Mouse (Mus musculus) intestine, embryonic 16.5 days (tissue): Measurements from ENCODE around the gene Efcab5. TPM values are rescaled to one million over a fixed set of nuclear protein-coding genes. Genes with fewer than 3 reads are reported as not detected.
"Not testable (repeated sequence)": the region's sequence is repeated elsewhere in the genome, so short reads cannot be mapped to it uniquely, and the experiment has no call there.

Experiments used
- ATAC-seq: fragments of 200-750 bp; cut with Nextera tagmentation; 2 replicates; pipeline ENCODE4 v1.8.0; 2017; ENCODE audit warnings: moderate TSS enrichment, moderate library complexity
- H3K27ac ChIP-seq: fragments of 300-500 bp; sonication (generic); 2 replicates; pipeline ENCODE4 v1.5.1; 2014; ENCODE audit warnings: mild to moderate bottlenecking, low read length
- H3K27me3 ChIP-seq: fragments of 300-500 bp; sonication (generic); replicated peaks from 2 replicates; pipeline ENCODE4 v1.6.1; 2014; ENCODE audit warnings: low read length, control low read depth, mixed read lengths; ENCODE audit not compliant: control insufficient read depth, insufficient read depth
- H3K36me3 ChIP-seq: fragments of 300-500 bp; sonication (generic); 2 replicates; pipeline ENCODE4 v1.6.1; 2014; ENCODE audit warnings: low read length, control low read depth; ENCODE audit not compliant: control insufficient read depth, insufficient read depth
- H3K4me1 ChIP-seq: fragments of 300-500 bp; sonication (generic); 2 replicates; pipeline ENCODE4 v1.6.1; 2014; ENCODE audit warnings: low read length, control low read depth, mixed read lengths; ENCODE audit not compliant: control insufficient read depth, insufficient read depth
- H3K4me2 ChIP-seq: fragments of 300-500 bp; sonication (generic); 2 replicates; pipeline ENCODE4 v1.6.1; 2014; ENCODE audit warnings: low read depth, low read length, control low read depth
- H3K4me3 ChIP-seq: fragments of 300-500 bp; sonication (generic); 2 replicates; pipeline ENCODE4 v1.5.1; 2014; ENCODE audit warnings: mild to moderate bottlenecking, low read length
- H3K9ac ChIP-seq: fragments of 300-500 bp; sonication (generic); 2 replicates; pipeline ENCODE4 v1.6.1; 2014; ENCODE audit warnings: low read depth, low read length
- H3K9me3 ChIP-seq: fragments of 300-500 bp; sonication (generic); 2 replicates; pipeline ENCODE4 v1.6.1; 2016; ENCODE audit warnings: low read length, control low read depth; ENCODE audit not compliant: control insufficient read depth
- WGBS: fragments of 180-500 bp; shearing (Covaris S2); extraction: QIAGEN DNeasy Blood & Tissue Kit; methylation state at CpG from one replicate; pipeline ENCODE4 v1.1.7; 2014; 5-methylcytosine and 5-hydroxymethylcytosine counted together
- polyA plus RNA-seq: library from polyadenylated mRNA; unstranded; fragments of >200 nt; fragmentation: Nextera tagmentation; extraction: Ambion mirVana; gene quantifications from 2 replicates; pipeline ENCODE4 v1.2.1, GENCODE M21; 2015

Gene Efcab5
- polyA plus RNA-seq, 1 experiment from 2014 or later = 0.37 TPM

DNA sequence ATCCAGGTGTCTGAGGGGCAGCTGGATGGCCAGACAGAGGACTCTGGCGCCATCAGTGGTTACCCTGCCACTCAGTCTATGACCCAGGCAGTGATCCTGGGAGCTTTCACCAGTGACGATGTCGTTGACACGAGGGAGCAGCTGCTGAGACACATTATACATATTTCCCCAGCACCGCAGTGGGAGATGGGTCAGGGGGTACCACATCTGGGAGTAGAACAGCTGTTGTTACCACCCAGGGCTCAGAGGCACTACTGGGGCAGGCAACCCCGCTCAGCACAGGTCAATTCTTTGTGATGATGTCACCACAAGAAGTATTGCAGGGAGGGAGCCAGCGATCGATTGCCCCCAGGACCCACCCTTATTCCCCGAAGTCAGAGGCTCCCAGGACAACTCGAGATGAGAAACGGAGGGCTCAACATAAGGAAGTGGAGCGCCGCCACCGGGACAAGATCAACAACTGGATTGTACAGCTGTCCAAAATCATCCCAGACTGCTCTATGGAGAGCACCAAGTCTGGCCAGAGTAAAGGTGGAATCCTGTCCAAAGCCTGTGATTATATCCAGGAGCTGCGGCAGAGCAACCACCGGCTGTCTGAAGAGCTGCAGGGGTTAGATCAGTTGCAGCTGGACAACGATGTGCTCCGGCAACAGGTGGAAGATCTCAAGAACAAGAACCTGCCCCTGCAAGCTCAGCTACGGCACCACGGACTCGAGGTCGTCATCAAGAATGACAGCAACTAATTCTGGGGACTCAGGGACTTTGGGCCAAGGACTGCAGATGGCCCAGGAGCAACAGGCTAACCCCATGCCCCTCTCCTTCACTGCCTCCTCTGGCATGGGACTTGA, 38.8 kb downstream of the Efcab5 start:
- H3K27me3 ChIP-seq, H3K36me3 ChIP-seq, H3K9me3 ChIP-seq, H3K4me2 ChIP-seq, ATAC-seq, H3K9ac ChIP-seq, H3K4me1 ChIP-seq, H3K27ac ChIP-seq, H3K4me3 ChIP-seq: not testable (repeated sequence)
- 55% methylated on average over 20 of the region's 22 CpGs for WGBS

DNA sequence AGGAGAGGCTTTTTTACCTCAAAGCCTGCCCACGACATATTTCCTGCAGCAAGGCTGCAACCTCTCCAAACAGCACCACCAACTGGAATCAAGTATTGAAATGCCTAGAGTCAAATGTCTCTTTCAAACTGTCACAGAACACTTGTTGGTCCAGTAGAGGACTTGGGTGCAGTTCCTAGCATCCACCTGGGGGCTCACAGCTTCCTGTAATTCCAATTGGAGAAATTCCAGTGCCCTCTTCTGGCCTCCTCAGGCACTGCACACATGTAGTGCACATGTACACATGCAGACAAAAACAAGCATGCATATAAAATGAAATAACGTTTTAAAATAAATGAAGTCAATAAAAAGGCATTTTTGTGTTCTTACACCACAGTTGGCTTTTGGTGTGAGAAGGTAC, 40.0 kb downstream of the Efcab5 start:
- H3K4me2 ChIP-seq = no peak overlapping the region
- H3K36me3 ChIP-seq = no peaks in the 10 kb centered on the region
- no peak for ATAC-seq
- 77% methylated on average over 2 of the region's 2 CpGs for WGBS
- H3K9me3 ChIP-seq = peaks cover 3% of the 10 kb centered on the region; the same call in 1 of the 2 replicates
- 0 out of 2 replicates have a peak, but pooled peaks cover 2% of the 10 kb centered on the region for H3K4me1 ChIP-seq
- H3K9ac ChIP-seq = no peak overlapping the region
- no peak overlapping the region for H3K4me3 ChIP-seq
- no peak overlapping the region for H3K27ac ChIP-seq
- no peaks in the 10 kb centered on the region for H3K27me3 ChIP-seq

DNA sequence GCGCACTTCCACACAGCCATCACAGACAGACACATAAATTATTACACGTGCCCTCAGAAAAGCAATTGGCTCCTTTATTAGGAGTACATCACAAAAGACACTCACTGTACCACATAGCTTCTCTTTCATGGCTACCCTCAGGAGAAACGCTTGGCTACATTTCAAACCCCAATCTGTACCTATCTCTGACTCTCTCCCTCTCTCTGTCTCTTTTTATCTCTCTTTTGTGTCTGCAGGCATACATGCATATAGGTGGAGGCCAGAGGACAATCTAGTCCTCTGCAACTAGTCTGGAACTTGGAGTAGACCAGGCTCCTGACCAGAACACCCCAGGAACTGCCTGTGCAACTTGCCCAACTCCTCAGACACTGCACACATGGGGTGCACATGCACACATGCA, 41.0 kb downstream of the Efcab5 start:
- H3K4me1 ChIP-seq = 0 out of 2 replicates have a peak, but pooled peaks cover 2% of the 10 kb centered on the region
- H3K4me2 ChIP-seq = no peak overlapping the region
- no peak for ATAC-seq
- H3K9me3 ChIP-seq = peaks cover 3% of the 10 kb centered on the region; the same call in 1 of the 2 replicates
- WGBS = 93% methylated on average over 3 of the region's 3 CpGs
- no peak overlapping the region for H3K4me3 ChIP-seq
- no peak overlapping the region for H3K9ac ChIP-seq
- H3K27me3 ChIP-seq = no peaks in the 10 kb centered on the region
- no peaks in the 10 kb centered on the region for H3K36me3 ChIP-seq
- H3K27ac ChIP-seq = no peak overlapping the region

DNA sequence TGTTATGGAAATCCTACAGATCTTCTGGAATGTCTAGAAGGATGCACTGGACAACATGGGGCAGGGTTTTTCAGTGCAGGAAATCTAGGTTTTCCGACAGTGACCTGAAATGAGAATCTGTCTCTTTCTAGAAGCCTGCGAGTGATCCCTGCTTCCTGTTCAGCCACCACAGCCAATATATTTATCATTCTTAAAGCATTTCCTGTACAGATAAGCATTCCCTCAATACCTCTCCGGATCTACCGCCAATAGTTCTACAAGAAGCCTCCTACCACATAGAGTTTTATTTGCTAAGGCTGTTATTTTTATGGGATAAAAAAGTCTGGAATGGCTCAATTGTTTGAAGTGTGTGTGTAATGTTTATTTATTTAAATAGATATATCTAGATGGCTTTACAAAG, 43.3 kb downstream of the Efcab5 start:
- Histone ChIP-seq H3K9me3 (peaks cover 3% of the 10 kb centered on the region; the same call in 1 of the 2 replicates), H3K4me1 (0 out of 2 replicates have a peak, but pooled peaks cover 2% of the 10 kb centered on the region), H3K4me2 (no peak overlapping the region), H3K27ac (no peak overlapping the region), H3K9ac (no peak overlapping the region), H3K36me3 (no peaks in the 10 kb centered on the region), H3K4me3 (no peak overlapping the region), H3K27me3 (no peaks in the 10 kb centered on the region)
- ATAC-seq = no peak
- 39% methylated on average over 4 of the region's 4 CpGs for WGBS

DNA sequence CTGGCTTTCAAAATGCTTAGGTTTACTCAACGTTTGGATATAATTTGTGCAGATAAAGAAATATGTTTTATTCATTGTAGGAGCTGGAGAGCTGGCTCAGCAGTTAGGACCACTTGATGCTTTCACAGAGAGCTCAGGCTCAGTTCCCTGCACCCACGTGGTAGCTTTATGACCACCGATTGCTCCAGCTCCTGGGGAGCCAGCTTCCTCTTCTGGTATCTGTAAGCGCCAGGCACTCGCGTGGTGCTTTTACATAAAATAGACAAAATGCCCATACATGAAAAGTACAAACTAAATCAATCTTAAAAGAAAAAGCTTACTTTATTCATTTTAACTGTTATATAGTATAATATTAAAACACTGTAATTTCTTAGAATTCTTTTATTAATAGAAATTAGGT, 46.8 kb downstream of the Efcab5 start:
- H3K9ac ChIP-seq = no peak overlapping the region
- WGBS = 74% methylated on average over 6 of the region's 6 CpGs
- H3K27ac ChIP-seq = no peak overlapping the region
- H3K4me2 ChIP-seq = no peak overlapping the region
- H3K4me3 ChIP-seq = no peak overlapping the region
- no peaks in the 10 kb centered on the region for H3K36me3 ChIP-seq
- no peaks in the 10 kb centered on the region for H3K27me3 ChIP-seq
- 0 out of 2 replicates have a peak, but pooled peaks cover 2% of the 10 kb centered on the region for H3K4me1 ChIP-seq
- no peak for ATAC-seq
- H3K9me3 ChIP-seq = no peaks in the 10 kb centered on the region

DNA sequence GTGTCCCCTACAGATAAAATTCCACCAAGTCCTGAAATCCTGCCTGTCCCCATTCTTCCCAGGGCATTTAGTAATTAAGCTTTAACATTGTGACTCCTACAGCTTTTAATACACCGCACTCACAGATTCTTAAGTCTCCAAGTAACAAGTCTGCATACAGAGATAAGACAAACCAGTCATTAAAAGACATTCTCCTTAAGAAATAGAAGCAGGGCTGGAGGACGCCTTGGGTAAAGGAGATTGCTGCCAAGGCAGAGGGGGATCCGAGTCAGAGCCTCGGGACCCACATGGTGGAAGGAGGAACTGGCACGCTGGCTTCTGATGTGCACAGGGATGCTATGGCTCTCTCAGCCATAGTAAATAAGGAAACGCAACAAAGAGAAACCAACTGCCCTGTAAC, 48.8 kb downstream of the Efcab5 start:
- ATAC-seq = no peak
- H3K9ac ChIP-seq = no peak overlapping the region
- H3K9me3 ChIP-seq = no peaks in the 10 kb centered on the region
- H3K27ac ChIP-seq = no peak overlapping the region
- H3K4me1 ChIP-seq = no peaks in the 10 kb centered on the region
- WGBS = 83% methylated on average over 6 of the region's 6 CpGs
- H3K4me2 ChIP-seq = no peak overlapping the region
- no peaks in the 10 kb centered on the region for H3K27me3 ChIP-seq
- H3K4me3 ChIP-seq = no peak overlapping the region
- no peaks in the 10 kb centered on the region for H3K36me3 ChIP-seq

DNA sequence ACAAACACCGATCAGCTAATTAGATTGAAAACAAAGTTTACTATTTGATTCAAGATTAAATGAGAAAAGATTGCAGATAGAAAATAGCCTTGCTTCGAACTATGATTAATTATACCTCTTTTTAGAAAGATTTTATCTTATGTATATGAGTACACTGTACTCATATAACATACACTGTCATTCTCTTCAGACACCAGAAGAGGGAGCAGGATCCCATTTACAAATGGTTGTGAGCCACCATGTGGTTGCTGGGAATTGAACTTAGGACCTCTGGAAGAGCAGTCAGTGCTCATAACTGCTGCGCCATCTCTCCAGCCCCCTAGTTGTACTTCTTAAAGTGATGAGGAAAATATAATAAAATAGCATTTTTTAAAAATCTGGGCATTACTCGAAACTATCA, 55.3 kb downstream of the Efcab5 start:
- no peaks in the 10 kb centered on the region for H3K27me3 ChIP-seq
- WGBS = 95% methylated on average over 4 of the region's 4 CpGs
- H3K4me2 ChIP-seq = no peak overlapping the region
- no peaks in the 10 kb centered on the region for H3K4me1 ChIP-seq
- no peak for ATAC-seq
- H3K9me3 ChIP-seq = no peaks in the 10 kb centered on the region
- H3K9ac ChIP-seq = no peak overlapping the region
- no peaks in the 10 kb centered on the region for H3K36me3 ChIP-seq
- no peak overlapping the region for H3K27ac ChIP-seq
- no peak overlapping the region for H3K4me3 ChIP-seq

DNA sequence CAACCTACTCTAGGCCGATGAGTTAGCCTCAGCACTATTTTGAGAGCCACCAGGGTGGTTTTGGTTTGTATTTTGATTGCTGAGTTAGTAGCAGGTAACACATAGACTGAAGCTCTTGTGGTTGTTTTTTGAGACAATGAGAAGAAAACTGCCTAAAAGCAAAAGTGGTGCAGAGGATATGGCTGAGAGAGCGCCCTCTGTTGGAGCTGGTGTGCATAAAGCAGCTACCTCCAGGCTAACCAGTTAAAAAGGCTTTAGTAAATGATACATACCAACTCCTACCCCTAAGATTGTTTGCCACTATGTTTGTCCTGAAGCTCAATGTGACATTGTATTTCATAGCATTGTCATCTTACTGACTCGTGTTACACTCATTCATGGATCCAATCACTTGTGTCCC, 56.2 kb downstream of the Efcab5 start:
- Histone ChIP-seq H3K27ac (no peak overlapping the region), H3K36me3 (no peaks in the 10 kb centered on the region), H3K9ac (no peak overlapping the region), H3K4me1 (no peaks in the 10 kb centered on the region), H3K4me3 (no peak overlapping the region), H3K9me3 (no peaks in the 10 kb centered on the region), H3K27me3 (no peaks in the 10 kb centered on the region), H3K4me2 (no peak overlapping the region)
- WGBS = 65% methylated on average over 3 of the region's 3 CpGs
- no peak for ATAC-seq

DNA sequence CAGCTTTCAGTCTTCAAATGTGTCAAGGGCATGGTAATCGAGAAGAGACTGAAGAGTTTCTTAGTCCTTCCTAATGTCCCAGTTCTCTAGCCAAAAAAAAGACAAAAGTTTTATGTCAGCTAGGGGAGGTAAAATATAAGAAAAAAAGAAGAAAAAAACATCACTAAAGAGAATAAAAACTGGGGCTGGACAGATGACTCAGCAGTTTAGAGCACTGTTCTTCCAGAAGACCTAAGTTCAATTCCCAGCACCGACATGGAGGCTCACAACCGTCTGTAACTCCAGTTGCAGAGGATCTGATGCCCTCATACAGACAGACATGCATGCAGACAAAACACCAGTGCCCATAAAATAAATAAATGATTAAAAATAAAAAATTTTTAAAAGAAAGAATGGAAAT, 60.2 kb downstream of the Efcab5 start:
- H3K27ac ChIP-seq = no peak overlapping the region
- no peaks in the 10 kb centered on the region for H3K27me3 ChIP-seq
- no peak overlapping the region for H3K4me3 ChIP-seq
- no peaks in the 10 kb centered on the region for H3K9me3 ChIP-seq
- H3K9ac ChIP-seq = no peak overlapping the region
- no peaks in the 10 kb centered on the region for H3K4me1 ChIP-seq
- 86% methylated on average over 3 of the region's 3 CpGs for WGBS
- no peak overlapping the region for H3K4me2 ChIP-seq
- no peaks in the 10 kb centered on the region for H3K36me3 ChIP-seq
- no peak for ATAC-seq

DNA sequence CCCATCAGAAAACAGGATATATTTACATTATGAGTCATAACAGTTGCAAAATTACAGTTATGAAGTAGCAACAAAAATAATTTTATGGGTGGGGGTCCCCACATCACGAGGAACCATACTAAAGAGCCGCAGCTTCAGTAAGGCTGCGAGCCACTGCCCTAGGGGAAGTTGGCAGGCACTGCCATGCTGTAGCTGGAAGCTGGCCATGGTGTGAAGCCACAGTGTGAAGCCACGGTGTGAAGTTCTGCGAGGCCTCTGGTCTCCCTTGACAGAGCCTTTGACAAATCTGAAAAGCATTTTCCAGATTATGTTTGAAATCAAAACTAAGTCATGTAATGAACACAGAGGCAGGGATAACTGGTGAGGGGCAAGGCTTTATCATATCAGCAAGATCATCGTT, 77.6 kb downstream of the Efcab5 start:
- no peak for ATAC-seq
- Histone ChIP-seq H3K27me3 (no peaks in the 10 kb centered on the region), H3K4me1 (no peaks in the 10 kb centered on the region), H3K4me3 (no peak overlapping the region), H3K9ac (no peak overlapping the region), H3K27ac (no peak overlapping the region), H3K36me3 (no peaks in the 10 kb centered on the region), H3K4me2 (no peak overlapping the region), H3K9me3 (no peaks in the 10 kb centered on the region)
- 87% methylated on average over 6 of the region's 6 CpGs for WGBS
